Mouse (Mus musculus) C2C12 (cell line): Measurements from ENCODE around the gene Aph1a.

Source experiments
- CTCF ChIP-seq: IDR thresholded peaks from one replicate; pipeline ENCODE4 v1.5.1; 2011; ENCODE audit not compliant: control insufficient read depth, insufficient read depth, insufficient read length
- MAX ChIP-seq: IDR thresholded peaks from one replicate; pipeline ENCODE4 v1.6.1; 2011; ENCODE audit warnings: mild to moderate bottlenecking, control low read depth
- MYOG ChIP-seq: IDR thresholded peaks from one replicate; pipeline ENCODE4 v1.6.1; 2011; ENCODE audit not compliant: control insufficient read depth, insufficient read length; ENCODE audit errors: extremely low read depth
- USF1 ChIP-seq: IDR thresholded peaks from one replicate; pipeline ENCODE4 v1.6.1; 2011; ENCODE audit warnings: low read depth, mild to moderate bottlenecking, control low read depth, moderate library complexity

DNA sequence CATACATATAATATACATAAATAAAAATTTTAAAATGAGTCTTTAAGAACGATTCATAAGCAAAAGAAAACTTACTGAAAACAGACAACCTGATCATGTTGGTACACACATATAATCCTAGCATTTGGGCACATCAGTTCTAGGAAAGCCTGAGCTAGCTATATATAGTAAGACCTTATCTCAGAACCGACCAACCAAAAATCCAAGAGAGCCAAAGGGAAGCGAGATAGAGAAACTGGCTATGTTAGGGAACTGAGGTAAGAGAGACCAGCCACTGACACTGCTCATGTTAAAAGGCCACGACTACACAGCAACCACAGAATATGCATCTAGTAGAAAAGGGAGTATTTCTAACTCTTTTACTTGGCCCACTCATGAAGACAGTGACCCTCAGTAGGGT lies 43.2 kb upstream of the Aph1a start:
- TF ChIP-seq CTCF (no peak), USF1 (no peak), MAX (no peak), MYOG (no peak)
